Mouse (Mus musculus) lung, embryonic 16.5 days (tissue): Measurements from ENCODE around the gene Gm4131. TPM values are rescaled to one million over a fixed set of nuclear protein-coding genes. Genes with fewer than 3 reads are reported as not detected.

Experiments
- ATAC-seq: fragments of 200-750 bp; cut with Nextera tagmentation; 2 replicates; pipeline ENCODE4 v1.8.0; 2017; ENCODE audit warnings: low read depth, mild to moderate bottlenecking, moderate library complexity
- H3K27ac ChIP-seq: fragments of 300-500 bp; sonication (generic); 2 replicates; pipeline ENCODE4 v1.5.1; 2014; ENCODE audit warnings: mild to moderate bottlenecking, control low read depth, low read length
- H3K27me3 ChIP-seq: fragments of 300-500 bp; sonication (generic); 2 replicates; pipeline ENCODE4 v1.6.1; 2014; ENCODE audit warnings: low read depth, low read length, mixed read lengths; ENCODE audit not compliant: control insufficient read depth, insufficient read depth
- H3K36me3 ChIP-seq: fragments of 300-500 bp; sonication (generic); 2 replicates; pipeline ENCODE4 v1.6.1; 2014; ENCODE audit warnings: low read length; ENCODE audit not compliant: control insufficient read depth, insufficient read depth
- H3K4me1 ChIP-seq: fragments of 300-500 bp; sonication (generic); replicated peaks from 2 replicates; pipeline ENCODE4 v1.6.1; 2014; ENCODE audit warnings: low read length, mixed read lengths; ENCODE audit not compliant: control insufficient read depth, insufficient read depth
- H3K4me2 ChIP-seq: fragments of 300-500 bp; sonication (generic); 2 replicates; pipeline ENCODE4 v1.6.1; 2014; ENCODE audit warnings: low read depth, low read length, control low read depth
- H3K4me3 ChIP-seq: fragments of 300-500 bp; sonication (generic); 2 replicates; pipeline ENCODE4 v1.5.1; 2014; ENCODE audit warnings: mild to moderate bottlenecking, low read length, control low read depth
- H3K9ac ChIP-seq: fragments of 300-500 bp; sonication (generic); 2 replicates; pipeline ENCODE4 v1.6.1; 2014; ENCODE audit warnings: low read length, control low read depth
- H3K9me3 ChIP-seq: fragments of 300-500 bp; sonication (generic); 2 replicates; pipeline ENCODE4 v1.6.1; 2016; ENCODE audit warnings: low read length; ENCODE audit not compliant: control insufficient read depth
- WGBS: fragments of 180-500 bp; shearing (Covaris S2); extraction: QIAGEN DNeasy Blood & Tissue Kit; methylation state at CpG from one replicate; pipeline ENCODE4 v1.1.7; 2014; 5-methylcytosine and 5-hydroxymethylcytosine counted together
- polyA plus RNA-seq: library from polyadenylated mRNA; unstranded; fragments of >200 nt; fragmentation: Nextera tagmentation; extraction: Ambion mirVana; gene quantifications from 2 replicates; pipeline ENCODE4 v1.2.1, GENCODE M21; 2015

The Gm4131 gene
- polyA plus RNA-seq, 1 experiment from 2014 or later, result not detected

DNA sequence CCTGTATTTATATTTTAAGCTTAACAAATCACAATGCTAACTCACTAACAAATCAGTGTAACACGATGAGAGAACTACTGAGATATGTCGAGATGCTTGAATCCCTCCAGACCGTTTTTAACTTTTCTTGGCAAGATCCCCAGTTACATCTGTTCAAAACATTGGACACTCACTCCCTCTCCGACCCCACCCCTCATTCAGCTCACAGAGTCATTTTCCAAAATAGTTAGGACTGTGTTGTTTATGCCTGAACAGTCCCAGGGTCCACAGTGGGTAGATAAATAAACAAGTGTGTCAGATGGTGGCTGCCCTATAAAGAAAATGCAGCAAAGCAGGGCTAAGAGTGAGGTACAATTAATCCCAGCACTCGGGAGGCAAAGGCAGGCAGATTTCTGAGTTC is 29.7 kb downstream of the Gm4131 start:
- no peaks in the 10 kb centered on the region for H3K27me3 ChIP-seq

DNA sequence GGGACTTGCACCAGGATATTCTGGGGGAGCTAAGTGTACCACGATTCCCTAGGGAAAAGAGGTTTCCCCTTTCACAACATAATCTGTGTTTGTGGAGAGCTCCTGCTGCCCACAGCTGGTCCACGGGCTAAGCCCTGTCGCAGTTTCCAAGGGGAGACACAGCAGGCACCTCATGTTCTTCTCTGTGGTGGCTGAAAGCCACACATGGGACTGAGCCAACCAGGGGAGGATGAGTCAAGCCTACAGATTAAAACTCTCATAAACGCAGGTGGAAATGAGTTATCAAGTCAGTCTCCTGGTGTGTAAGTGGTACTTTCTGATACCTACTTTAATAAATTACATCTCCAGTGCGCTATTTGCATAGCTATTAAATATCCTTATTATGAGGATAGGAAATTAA is 30.6 kb downstream of the Gm4131 start:
- H3K4me1 ChIP-seq, result no peaks in the 10 kb centered on the region
- WGBS, result 46% methylated on average over 5 of the region's 5 CpGs

More for the DNA sequence above, 29.7 kb downstream of the Gm4131 start:
- Histone ChIP-seq H3K9me3 (no peaks in the 10 kb centered on the region), H3K36me3 (no peaks in the 10 kb centered on the region), H3K4me3 (no peak overlapping the region), H3K9ac (no peak overlapping the region), H3K4me1 (no peaks in the 10 kb centered on the region), H3K27ac (no peak overlapping the region), H3K4me2 (no peak overlapping the region)
- peak; percentile 68; the same call in 1 of the 2 replicates for ATAC-seq
- 44% methylated on average over 5 of the region's 5 CpGs for WGBS

DNA sequence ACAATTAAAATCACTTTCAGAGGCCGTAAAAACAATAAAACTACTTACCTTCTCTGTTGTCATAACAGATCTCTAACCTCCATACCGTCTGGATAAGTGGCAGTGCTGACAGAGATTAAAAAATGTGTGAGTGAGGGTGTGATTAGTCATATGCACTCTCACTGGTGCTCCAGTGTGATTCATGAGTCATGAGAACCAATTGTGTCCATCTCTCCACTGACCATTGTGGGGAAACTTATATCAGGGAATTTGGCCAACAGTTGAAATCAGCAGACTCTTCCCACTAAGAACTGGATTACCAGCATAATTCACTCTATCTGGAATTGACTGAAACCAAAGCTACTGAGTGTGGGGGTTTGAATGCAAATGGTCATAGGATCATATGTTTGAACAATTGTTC is 35.8 kb downstream of the Gm4131 start:
- Histone ChIP-seq H3K4me1 (no peaks in the 10 kb centered on the region), H3K4me3 (no peak overlapping the region), H3K9ac (no peak overlapping the region), H3K36me3 (no peaks in the 10 kb centered on the region), H3K27ac (no peak overlapping the region), H3K27me3 (no peaks in the 10 kb centered on the region), H3K4me2 (no peak overlapping the region), H3K9me3 (no peaks in the 10 kb centered on the region)
- WGBS, result 45% methylated on average over 2 of the region's 2 CpGs
- no peak for ATAC-seq

More for the DNA sequence above, 30.6 kb downstream of the Gm4131 start:
- no peak overlapping the region for H3K27ac ChIP-seq
- H3K36me3 ChIP-seq, result no peaks in the 10 kb centered on the region
- no peak overlapping the region for H3K4me3 ChIP-seq
- ATAC-seq, result no peak
- H3K27me3 ChIP-seq, result no peaks in the 10 kb centered on the region
- no peak overlapping the region for H3K9ac ChIP-seq
- H3K4me2 ChIP-seq, result no peak overlapping the region
- H3K9me3 ChIP-seq, result no peaks in the 10 kb centered on the region

DNA sequence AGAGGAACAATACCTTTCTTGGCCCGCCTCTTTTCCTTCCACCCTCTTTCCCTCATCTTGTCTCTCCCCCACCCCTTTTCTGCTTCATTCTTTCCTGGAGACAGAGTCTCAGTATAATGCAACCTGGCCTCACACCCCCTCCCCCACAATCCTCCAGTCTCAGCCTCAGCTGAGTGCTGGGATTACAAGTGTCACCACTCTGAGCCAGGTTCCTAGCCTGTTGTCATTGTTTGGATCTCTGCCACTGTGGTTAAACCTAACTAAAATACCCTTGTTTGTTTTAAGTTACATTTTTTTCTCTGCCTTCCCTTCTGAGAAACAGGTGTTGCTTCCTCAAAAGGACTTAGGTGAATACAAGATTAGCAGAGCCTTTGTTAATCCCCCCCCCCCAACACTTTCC is 53.9 kb downstream of the Gm4131 start:
- ATAC-seq, result no peak
- no peak overlapping the region for H3K4me3 ChIP-seq
- H3K36me3 ChIP-seq, result no peaks in the 10 kb centered on the region
- H3K27me3 ChIP-seq, result no peaks in the 10 kb centered on the region
- no peaks in the 10 kb centered on the region for H3K9me3 ChIP-seq
- no peak overlapping the region for H3K27ac ChIP-seq
- WGBS, result 38% methylated on average over 1 of the region's 1 CpGs
- no peaks in the 10 kb centered on the region for H3K4me1 ChIP-seq
- H3K4me2 ChIP-seq, result no peak overlapping the region
- H3K9ac ChIP-seq, result no peak overlapping the region

DNA sequence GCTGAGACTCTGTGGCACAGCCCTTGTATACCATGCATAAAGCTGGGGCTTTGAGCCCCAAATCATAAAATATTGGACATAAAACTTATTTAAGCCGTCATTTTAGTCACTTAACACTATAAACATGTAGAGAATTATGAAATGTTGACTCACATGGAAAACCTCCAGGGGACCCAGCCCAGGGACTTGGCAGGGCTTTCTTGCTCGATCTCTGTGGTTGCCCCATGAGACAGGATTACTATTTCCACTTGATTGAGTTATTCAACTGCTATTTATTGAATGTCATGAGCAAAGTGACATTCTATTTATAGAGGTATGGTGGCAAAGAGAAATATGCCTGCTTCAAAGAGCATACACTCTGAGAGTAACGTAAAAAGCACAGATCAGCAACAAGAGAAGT is 57.4 kb downstream of the Gm4131 start:
- no peak for ATAC-seq
- Histone ChIP-seq H3K36me3 (no peaks in the 10 kb centered on the region), H3K9me3 (no peaks in the 10 kb centered on the region), H3K27me3 (no peaks in the 10 kb centered on the region), H3K9ac (no peak overlapping the region), H3K4me1 (no peaks in the 10 kb centered on the region), H3K27ac (no peak overlapping the region), H3K4me3 (no peak overlapping the region), H3K4me2 (no peak overlapping the region)
- WGBS, result 46% methylated on average over 3 of the region's 3 CpGs

DNA sequence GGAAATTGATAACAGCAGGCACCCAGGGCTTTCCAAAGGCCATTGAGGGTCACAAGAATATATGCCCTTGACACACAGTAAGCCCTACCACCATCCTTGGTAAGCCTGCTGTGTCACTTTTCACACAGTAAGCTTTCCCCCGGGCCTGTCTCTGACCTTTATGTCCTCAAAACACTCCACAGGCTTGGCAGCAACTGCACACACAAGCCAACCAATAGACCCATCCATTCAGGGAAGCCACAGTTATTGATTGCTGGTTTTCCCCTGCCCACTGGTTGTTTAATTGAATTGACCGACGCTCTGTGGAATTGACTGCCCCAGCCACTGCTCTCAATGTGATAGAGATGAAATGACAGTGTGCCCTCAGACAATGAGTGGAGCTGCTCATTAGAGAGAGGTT is 60.5 kb downstream of the Gm4131 start:
- Histone ChIP-seq H3K4me3 (no peak overlapping the region), H3K27ac (no peak overlapping the region), H3K9me3 (no peaks in the 10 kb centered on the region), H3K27me3 (no peaks in the 10 kb centered on the region), H3K4me2 (no peak overlapping the region), H3K9ac (no peak overlapping the region), H3K4me1 (no peaks in the 10 kb centered on the region), H3K36me3 (no peaks in the 10 kb centered on the region)
- no peak for ATAC-seq
- WGBS, result 78% methylated on average over 3 of the region's 3 CpGs

DNA sequence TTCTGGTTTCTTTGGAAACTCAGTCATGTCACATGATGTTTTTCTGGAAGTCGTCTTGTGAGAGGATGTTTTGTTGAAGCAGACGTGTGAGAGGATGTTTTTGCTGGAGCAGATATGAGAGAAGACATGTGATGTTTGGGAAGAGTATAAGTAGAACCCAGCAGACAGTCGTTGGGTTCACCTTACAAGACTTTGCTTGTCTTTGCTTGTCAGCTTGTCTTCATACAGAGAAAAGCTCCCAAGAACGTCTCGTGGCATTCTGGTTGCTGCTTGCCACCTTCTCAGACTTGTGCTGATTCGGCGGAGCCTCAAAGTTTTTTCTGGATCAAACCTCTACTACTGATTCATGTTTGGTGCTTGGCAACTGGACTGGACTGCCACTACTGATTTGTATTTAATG is 69.3 kb downstream of the Gm4131 start:
- Histone ChIP-seq H3K9me3 (no peaks in the 10 kb centered on the region), H3K9ac (no peak overlapping the region), H3K27ac (no peak overlapping the region), H3K4me1 (no peaks in the 10 kb centered on the region), H3K27me3 (no peaks in the 10 kb centered on the region), H3K36me3 (no peaks in the 10 kb centered on the region), H3K4me2 (no peak overlapping the region), H3K4me3 (no peak overlapping the region)
- no peak for ATAC-seq
- 60% methylated on average over 7 of the region's 7 CpGs for WGBS

DNA sequence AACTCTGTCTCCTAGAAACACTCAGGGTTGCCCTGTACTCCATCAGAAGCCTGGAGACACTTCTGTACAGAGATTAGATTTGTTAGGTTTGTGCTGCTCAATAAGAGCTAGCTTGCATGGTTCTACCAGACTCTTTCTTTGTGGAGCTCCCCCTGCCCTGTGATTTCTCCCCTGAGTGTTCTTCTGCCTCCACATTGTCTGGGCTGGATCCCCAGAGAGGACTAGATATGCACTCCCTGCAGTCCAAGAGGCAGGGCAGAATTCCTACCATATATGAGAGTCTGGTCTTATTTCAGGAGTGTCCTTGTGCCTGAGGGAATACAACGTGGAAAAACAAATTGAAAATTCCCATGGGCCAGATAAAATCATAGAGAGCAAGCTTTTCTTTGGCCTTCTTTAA is 70.2 kb downstream of the Gm4131 start:
- Histone ChIP-seq H3K36me3 (no peaks in the 10 kb centered on the region), H3K9ac (no peak overlapping the region), H3K27ac (no peak overlapping the region), H3K27me3 (no peaks in the 10 kb centered on the region), H3K9me3 (no peaks in the 10 kb centered on the region), H3K4me2 (no peak overlapping the region), H3K4me3 (no peak overlapping the region), H3K4me1 (no peaks in the 10 kb centered on the region)
- no peak for ATAC-seq
- 47% methylated on average over 1 of the region's 1 CpGs for WGBS

DNA sequence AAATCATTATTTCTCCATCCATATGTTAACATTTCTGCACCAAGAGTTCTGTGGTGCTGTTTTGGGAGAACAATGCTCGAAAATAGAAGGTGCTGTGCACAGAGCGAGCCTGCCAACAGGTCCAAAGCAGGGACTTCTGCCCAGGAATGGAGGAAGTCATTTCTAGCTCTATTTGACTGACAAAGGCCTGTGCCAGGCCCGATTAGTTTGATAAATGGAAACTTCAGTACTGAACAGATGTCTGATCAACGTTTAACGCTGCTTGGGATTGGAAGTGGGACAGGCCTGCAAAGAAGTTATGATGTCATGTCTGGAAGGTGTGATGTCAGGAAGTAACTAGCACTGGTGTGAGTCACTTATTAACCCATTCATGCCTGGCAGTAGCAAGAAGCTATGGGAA is 73.3 kb downstream of the Gm4131 start:
- no peaks in the 10 kb centered on the region for H3K27me3 ChIP-seq
- no peak overlapping the region for H3K4me3 ChIP-seq
- no peaks in the 10 kb centered on the region for H3K4me1 ChIP-seq
- no peaks in the 10 kb centered on the region for H3K9me3 ChIP-seq
- H3K4me2 ChIP-seq, result no peak overlapping the region
- H3K36me3 ChIP-seq, result no peaks in the 10 kb centered on the region
- WGBS, result 53% methylated on average over 5 of the region's 5 CpGs
- H3K27ac ChIP-seq, result no peak overlapping the region
- H3K9ac ChIP-seq, result no peak overlapping the region
- no peak for ATAC-seq

DNA sequence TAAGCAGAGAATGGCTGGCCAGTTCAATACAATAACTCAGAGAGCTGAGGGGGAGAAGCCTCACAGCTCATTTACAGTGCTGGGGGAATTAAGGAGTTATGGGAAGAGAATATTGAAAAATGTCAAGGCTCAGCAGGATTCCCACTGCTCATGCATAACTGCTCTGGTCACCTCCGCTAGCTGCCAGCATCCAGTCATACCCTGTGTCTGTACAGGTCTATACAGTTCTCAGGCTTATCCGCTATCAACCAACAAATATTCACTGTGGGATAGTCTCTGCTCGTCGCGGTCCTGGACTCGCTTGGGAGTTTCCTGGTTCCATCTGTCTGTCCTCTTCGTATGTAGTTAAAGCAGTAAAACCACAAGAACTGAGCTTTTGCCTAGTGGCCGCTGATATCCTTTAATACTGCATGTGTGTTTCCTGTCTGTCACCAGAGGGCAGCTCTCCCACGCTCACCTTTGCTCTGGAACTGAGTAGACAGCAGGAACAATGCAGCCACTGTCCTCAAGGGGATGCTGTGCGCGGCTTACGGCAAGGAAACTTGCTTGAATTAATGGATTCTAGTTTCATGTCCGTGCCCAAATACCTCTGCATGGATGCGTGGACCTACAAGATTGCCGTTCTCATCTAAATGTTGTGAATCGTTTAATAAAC is 74.4 kb downstream of the Gm4131 start:
- no peak overlapping the region for H3K27ac ChIP-seq
- H3K4me3 ChIP-seq, result no peak overlapping the region
- H3K27me3 ChIP-seq, result no peaks in the 10 kb centered on the region
- H3K4me1 ChIP-seq, result no peaks in the 10 kb centered on the region
- no peak overlapping the region for H3K9ac ChIP-seq
- H3K36me3 ChIP-seq, result no peaks in the 10 kb centered on the region
- whole genome bisulfite sequencing, result 27% methylated on average over 16 of the region's 16 CpGs
- no peak overlapping the region for H3K4me2 ChIP-seq
- ATAC-seq, result peak; percentile 62; the same call in 1 of the 2 replicates
- H3K9me3 ChIP-seq, result no peaks in the 10 kb centered on the region
